Mouse (Mus musculus): ENCODE results near the gene Dthd1.

Gene Dthd1

GRCm38 (mm10) chr5:62813402-62814071 is at the start of gene Dthd1:
Gene Dthd1, plus strand, starts transcription at chr5:62813823.
- DNase-seq: no peak

GRCm38 (mm10) chr5:62764161-62764560 is 49.5 kb upstream of the Dthd1 start:
- no peak for DNase-seq

GRCm38 (mm10) chr5:62765459-62765783 is 48.2 kb upstream of the Dthd1 start:
- no peak for DNase-seq

- peak; percentile 89 for DNase-seq
Observed at GRCm38 (mm10) chr5:62765784-62766701, 47.6 kb upstream of the Dthd1 start, which contains the start of gene Arap2. Gene Arap2, minus strand, starts transcription at chr5:62766159.

- no peak for DNase-seq
Observed at GRCm38 (mm10) chr5:62771775-62772599, 41.6 kb upstream of the Dthd1 start.

- DNase-seq: no peak
Observed at GRCm38 (mm10) chr5:62777804-62778203, 35.8 kb upstream of the Dthd1 start.

GRCm38 (mm10) chr5:62778682-62779081 is 34.9 kb upstream of the Dthd1 start:
- peak; percentile 46 for DNase-seq

- DNase-seq: no peak
Observed at GRCm38 (mm10) chr5:62786809-62787208, 26.8 kb upstream of the Dthd1 start.

- no peak for DNase-seq
Observed at GRCm38 (mm10) chr5:62790921-62791564, 22.6 kb upstream of the Dthd1 start.

GRCm38 (mm10) chr5:62792776-62793175 is 20.8 kb upstream of the Dthd1 start:
- DNase-seq: no peak

- no peak for DNase-seq
Observed at GRCm38 (mm10) chr5:62814072-62814414, 420 bp downstream of the Dthd1 start.

- no peak for DNase-seq
Observed at GRCm38 (mm10) chr5:62815741-62816140, 2.1 kb downstream of the Dthd1 start.

- DNase-seq: no peak
Observed at GRCm38 (mm10) chr5:62819567-62819966, 5.9 kb downstream of the Dthd1 start.

- no peak for DNase-seq
Observed at GRCm38 (mm10) chr5:62820363-62821271, 7.0 kb downstream of the Dthd1 start.

GRCm38 (mm10) chr5:62842955-62843730 is 29.5 kb downstream of the Dthd1 start:
- no peak for DNase-seq

GRCm38 (mm10) chr5:62846571-62847131 is 33.0 kb downstream of the Dthd1 start:
- no peak for DNase-seq

GRCm38 (mm10) chr5:62851337-62851736 is 37.7 kb downstream of the Dthd1 start:
- DNase-seq: no peak

GRCm38 (mm10) chr5:62854361-62854844 is 40.8 kb downstream of the Dthd1 start:
- no peak for DNase-seq

- no peak for DNase-seq
Observed at GRCm38 (mm10) chr5:62857502-62857901, 43.9 kb downstream of the Dthd1 start.

- DNase-seq: peak; percentile 50
Observed at GRCm38 (mm10) chr5:62858282-62858681, 44.7 kb downstream of the Dthd1 start.

All from thymus, postnatal 4 days (tissue).